Mouse (Mus musculus) regulatory T cell (primary cell): ENCODE data around the gene Pip5k1b.

Experiments used
- in situ Hi-C: fragments of 300-600 bp; cut with MboI, MseI; formaldehyde crosslinking; loops from one replicate; pipeline ENCODE4 v1.15.1; 2025; ENCODE audit warnings: high pct_unique_total_duplicates

The Pip5k1b gene

GRCm38 (mm10) chr19:24476461-24476860 is 79.2 kb downstream of the Pip5k1b start:
- in situ Hi-C loops, result no loop called here

- in situ Hi-C loops, result no loop called here
Observed at GRCm38 (mm10) chr19:24475281-24475680, 80.4 kb downstream of the Pip5k1b start.

GRCm38 (mm10) chr19:24472512-24472911 is 83.2 kb downstream of the Pip5k1b start:
- in situ Hi-C loops, result no loop called here

GRCm38 (mm10) chr19:24471538-24471937 is 84.1 kb downstream of the Pip5k1b start:
- in situ Hi-C loops, result no loop called here

GRCm38 (mm10) chr19:24469216-24469615 is 86.5 kb downstream of the Pip5k1b start:
- in situ Hi-C loops, result no loop called here

GRCm38 (mm10) chr19:24468616-24469015 is 87.1 kb downstream of the Pip5k1b start:
- in situ Hi-C loops, result no loop called here

- in situ Hi-C loops, result no loop called here
Observed at GRCm38 (mm10) chr19:24463011-24463410, 92.7 kb downstream of the Pip5k1b start.

GRCm38 (mm10) chr19:24456591-24457231 is 99.0 kb downstream of the Pip5k1b start:
- in situ Hi-C loops, result no loop called here

- in situ Hi-C loops, result no loop called here
Observed at GRCm38 (mm10) chr19:24455249-24455960, 100.3 kb downstream of the Pip5k1b start.

- in situ Hi-C loops, result no loop called here
Observed at GRCm38 (mm10) chr19:24454451-24454850, 101.2 kb downstream of the Pip5k1b start.

GRCm38 (mm10) chr19:24453379-24453778 is 102.3 kb downstream of the Pip5k1b start:
- in situ Hi-C loops, result no loop called here

- in situ Hi-C loops, result no loop called here
Observed at GRCm38 (mm10) chr19:24452441-24452898, 103.2 kb downstream of the Pip5k1b start.

GRCm38 (mm10) chr19:24451626-24452025 is 104.0 kb downstream of the Pip5k1b start:
- in situ Hi-C loops, result no loop called here

- in situ Hi-C loops, result no loop called here
Observed at GRCm38 (mm10) chr19:24450740-24451139, 104.9 kb downstream of the Pip5k1b start.

- in situ Hi-C loops, result no loop called here
Observed at GRCm38 (mm10) chr19:24444322-24444721, 111.3 kb downstream of the Pip5k1b start.

- in situ Hi-C loops, result no loop called here
Observed at GRCm38 (mm10) chr19:24439715-24440114, 116.0 kb downstream of the Pip5k1b start.

GRCm38 (mm10) chr19:24434291-24434690 is 121.4 kb downstream of the Pip5k1b start:
- in situ Hi-C loops, result no loop called here

GRCm38 (mm10) chr19:24432447-24432846 is 123.2 kb downstream of the Pip5k1b start:
- in situ Hi-C loops, result no loop called here

- in situ Hi-C loops, result no loop called here
Observed at GRCm38 (mm10) chr19:24431381-24431780, 124.3 kb downstream of the Pip5k1b start.

- in situ Hi-C loops, result no loop called here
Observed at GRCm38 (mm10) chr19:24428011-24428410, 127.7 kb downstream of the Pip5k1b start.

GRCm38 (mm10) chr19:24427258-24427657 is 128.4 kb downstream of the Pip5k1b start:
- in situ Hi-C loops, result no loop called here

GRCm38 (mm10) chr19:24426759-24427181 is 128.9 kb downstream of the Pip5k1b start:
- in situ Hi-C loops, result no loop called here

- in situ Hi-C loops, result no loop called here
Observed at GRCm38 (mm10) chr19:24418030-24418429, 137.6 kb downstream of the Pip5k1b start.
